Mouse (Mus musculus): Measurements from ENCODE around the gene Urad.

Gene Urad

DNA sequence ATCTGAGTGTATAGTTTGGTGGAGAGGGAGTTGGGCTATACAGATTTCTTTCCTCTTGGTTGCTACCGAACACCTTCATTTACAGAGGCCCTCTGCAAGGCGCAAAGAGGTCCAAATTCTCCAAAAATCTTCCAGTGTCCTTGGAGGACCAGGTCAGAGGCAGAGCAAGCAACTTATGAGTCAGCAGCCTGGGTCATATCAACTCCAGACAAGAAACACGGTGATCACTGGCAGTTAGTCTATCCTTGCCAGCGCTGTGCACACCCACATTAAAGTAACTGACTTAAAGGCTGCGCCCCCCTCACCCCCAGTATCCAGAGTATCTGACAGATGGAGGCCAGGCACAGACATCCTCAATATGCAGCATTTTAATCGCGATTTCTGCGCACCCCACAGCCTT, 53.5 kb downstream of the Urad start:
- no peak for DNase-seq (ENCODE audit: low spot score)

DNA sequence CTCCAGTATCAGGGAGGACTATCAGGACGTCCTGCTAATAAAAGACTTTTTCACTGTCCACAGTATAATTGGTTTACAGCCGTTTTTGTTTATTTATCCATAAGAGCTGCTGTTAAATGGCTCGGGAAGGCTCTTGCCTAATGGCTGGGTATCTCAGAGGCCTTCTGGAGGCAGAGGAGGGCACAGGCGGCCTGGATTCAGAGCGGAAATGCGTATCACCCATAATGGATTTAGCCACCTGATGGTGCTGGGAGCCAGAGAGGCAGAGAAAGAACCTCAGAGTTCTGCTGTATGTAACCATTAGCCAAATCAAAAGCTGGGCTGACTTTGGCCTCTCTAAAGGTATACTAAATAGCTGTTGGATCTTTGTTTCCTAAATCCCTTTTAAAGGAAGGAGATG, 54.8 kb downstream of the Urad start:
- no peak for DNase-seq (ENCODE audit: low spot score)
